Mouse (Mus musculus) CH12.LX (cell line): ENCODE measurements around the gene Scgb2b21. TPM values are rescaled to one million over a fixed set of nuclear protein-coding genes. Genes with fewer than 3 reads are reported as not detected.
"Not testable (repeated sequence)": the region's sequence is repeated elsewhere in the genome, so short reads cannot be mapped to it uniquely, and the experiment has no call there.

Experiments
- DNase-seq: peaks from one replicate; pipeline ENCODE4 v3.0.0-alpha.2; 2013; ENCODE audit errors: extremely low read depth
- H3K27ac ChIP-seq: 2 replicates; pipeline ENCODE4 v1.5.1; 2012; ENCODE audit warnings: low read depth, mild to moderate bottlenecking, control low read depth, moderate library complexity; ENCODE audit not compliant: insufficient read depth
- H3K27me3 ChIP-seq: replicated peaks from 2 replicates; pipeline ENCODE3; 2012; ENCODE audit warnings: inconsistent platforms
- H3K36me3 ChIP-seq, 2 experiments: replicated peaks in 1 of 2; 2 replicates each; pipeline versions ENCODE3 to v1.6.1; 2012; ENCODE audit warnings: inconsistent platforms in 1 of 2, low read length in 1 of 2, mild to moderate bottlenecking in 1 of 2, mixed read lengths in 1 of 2, moderate library complexity in 1 of 2; ENCODE audit not compliant: control insufficient read depth in 1 of 2, insufficient read depth in 1 of 2
- H3K4me1 ChIP-seq, 2 experiments: 2 replicates each; pipeline ENCODE4 v1.6.1; 2012; ENCODE audit warnings: inconsistent platforms in 1 of 2, moderate library complexity in 1 of 2; ENCODE audit not compliant: insufficient read depth in 2 of 2, control insufficient read depth in 1 of 2
- H3K4me2 ChIP-seq: 2 replicates; pipeline ENCODE4 v1.6.1; 2012; ENCODE audit warnings: low read depth, mild to moderate bottlenecking, control low read depth; ENCODE audit not compliant: poor library complexity, insufficient read depth, severe bottlenecking
- H3K4me3 ChIP-seq, 3 experiments: fragments of 150-350 bp in 1 of 3; sonication (generic) in 1 of 3; replicated peaks in 1 of 3; 2 replicates each; pipeline versions ENCODE3 to v1.5.1; 2011 to 2012; ENCODE audit warnings: low read depth in 2 of 3, low read length in 2 of 3, mild to moderate bottlenecking in 2 of 3, moderate library complexity in 2 of 3, control low read depth in 1 of 3, improper control_type of control experiment in 1 of 3, inconsistent platforms in 1 of 3, mixed read lengths in 1 of 3; ENCODE audit not compliant: poor library complexity in 1 of 3
- H3K79me2 ChIP-seq: replicated peaks from 2 replicates; pipeline ENCODE4 v1.6.1; 2012; ENCODE audit warnings: mild to moderate bottlenecking, moderate library complexity; ENCODE audit not compliant: control insufficient read depth, poor library complexity, insufficient read depth, severe bottlenecking; ENCODE audit errors: extremely low read depth
- H3K9ac ChIP-seq: 2 replicates; pipeline ENCODE4 v1.6.1; 2012; ENCODE audit warnings: low read depth, mild to moderate bottlenecking, control low read depth, moderate library complexity; ENCODE audit not compliant: insufficient read depth
- H3K9me3 ChIP-seq: replicated peaks from 2 replicates; pipeline ENCODE3; 2012; ENCODE audit warnings: low read length, inconsistent platforms, mixed read lengths
- SMC3 ChIP-seq: IDR thresholded peaks from 2 replicates; pipeline ENCODE4 v1.6.1; 2011; ENCODE audit warnings: low read depth, low read length, improper control_type of control experiment
- dilution Hi-C: fragments of 300-500 bp; cut with MboI; formaldehyde crosslinking; loops from 2 replicates; pipeline ENCODE4 v1.14.3; 2020; ENCODE audit warnings: low sequenced_read_pairs; ENCODE audit not compliant: extremely low pct_unique_long_range_greater_than_20kb, extremely low pct_ligation_motif_present
- in situ Hi-C: fragments of 300-500 bp; cut with MboI; formaldehyde crosslinking; loops from 3 replicates; pipeline ENCODE4 v1.14.3; 2019; ENCODE audit warnings: low sequenced_read_pairs, low pct_ligation_motif_present, low pct_unique_long_range_greater_than_20kb, mixed read lengths
- polyA plus RNA-seq: library from polyadenylated mRNA; unstranded; fragments of >175 nt; gene quantifications from 2 replicates; pipeline ENCODE4 v1.2.1, GENCODE M21; 2012; ENCODE audit warnings: low read depth; ENCODE audit not compliant: insufficient read length
- total RNA-seq, 2 experiments: library from RNA; depleted of rRNA; stranded (reverse); fragments of 300-350 nt in 1 of 2; fragments of >200 nt in 1 of 2; gene quantifications; 2 replicates each; pipeline ENCODE4 v1.2.3; 2012 to 2014

Gene Scgb2b21
- total RNA-seq (2012; rRNA removed) (not detected in 2 replicates), total RNA-seq (2014; rRNA removed) (not detected in 2 replicates), polyA plus RNA-seq (not detected in 2 replicates)

DNA sequence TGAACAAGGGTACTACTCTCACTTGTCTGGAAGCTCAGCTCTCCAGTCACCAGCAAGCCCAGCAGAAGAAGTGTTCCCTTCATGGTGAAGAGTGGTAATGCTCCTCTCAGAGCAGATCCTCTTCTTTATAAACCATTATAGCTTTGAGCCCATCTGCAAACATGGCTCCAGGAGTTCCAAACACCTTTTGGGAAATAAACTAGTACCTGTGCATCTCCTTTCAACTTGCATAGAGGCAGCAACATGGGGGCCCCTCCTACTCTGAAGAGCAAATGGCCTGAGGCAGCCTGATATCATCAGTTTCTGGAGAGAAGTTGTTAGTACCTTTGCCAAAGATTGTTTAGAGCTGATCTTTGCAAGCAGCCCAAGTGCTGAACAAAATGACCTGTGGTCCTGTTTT is at the start of gene Scgb2b21:
Scgb2b21 (minus strand) TSS at position 101 of the 400 bp plus-strand sequence.
- dilution Hi-C loops (no loop called here), in situ Hi-C loops (no loop called here)
- H3K4me1 ChIP-seq = no peaks in the 10 kb centered on the region
- no peak for TF ChIP-seq SMC3
- no peak within 1 kb of the TSS for H3K27ac ChIP-seq
- H3K9ac ChIP-seq = no peak within 1 kb of the TSS
- no peak for DNase-seq
- peaks cover 27% of the 10 kb centered on the region for H3K9me3 ChIP-seq
- H3K4me2 ChIP-seq = no peak within 1 kb of the TSS
- H3K4me3 ChIP-seq = no peak within 1 kb of the TSS
- H3K27me3 ChIP-seq = no peaks in the 10 kb centered on the region
- H3K79me2 ChIP-seq = no peaks in the 10 kb centered on the region
- H3K36me3 ChIP-seq = no peaks in the 10 kb centered on the region

DNA sequence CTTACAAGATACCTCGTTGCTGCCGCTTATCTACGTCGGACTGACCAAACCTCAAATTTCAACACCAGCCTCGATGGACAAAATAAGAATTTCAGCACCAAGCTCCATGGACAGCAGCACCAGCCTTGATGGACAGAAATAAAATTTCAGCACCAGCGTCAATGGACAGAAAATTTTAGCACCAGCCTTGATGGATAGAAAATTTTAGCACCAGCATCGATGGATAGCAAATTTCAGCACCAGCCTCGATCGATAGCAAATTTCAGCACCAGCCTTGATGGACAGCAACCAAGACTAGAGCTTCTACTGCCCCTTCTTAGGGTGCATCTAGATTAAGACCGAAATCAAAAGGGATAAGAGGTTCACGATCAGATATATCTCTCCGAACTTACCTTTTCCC is 23.2 kb upstream of the Scgb2b21 start:
- H3K27ac ChIP-seq, H3K79me2 ChIP-seq, H3K9ac ChIP-seq, H3K4me2 ChIP-seq, in situ Hi-C loops, H3K9me3 ChIP-seq, dilution Hi-C loops, DNase-seq, H3K36me3 ChIP-seq, H3K4me3 ChIP-seq, H3K27me3 ChIP-seq, H3K4me1 ChIP-seq: not testable (repeated sequence)

Other genes starting within 250 kb of the Scgb2b21 start
- not detected in 2 replicates for gene Scgb2b19, start 240.1 kb downstream of the Scgb2b21 start, total RNA-seq (2012; rRNA removed)
- gene Scgb2b19, start 240.1 kb downstream of the Scgb2b21 start, total RNA-seq (2014; rRNA removed) = not detected in 2 replicates
- gene Scgb2b19, start 240.1 kb downstream of the Scgb2b21 start, polyA plus RNA-seq = not detected in 2 replicates
- gene Scgb1b19, start 233.2 kb downstream of the Scgb2b21 start, total RNA-seq (2012; rRNA removed) = not detected in 2 replicates
- not detected in 2 replicates for gene Scgb1b19, start 233.2 kb downstream of the Scgb2b21 start, total RNA-seq (2014; rRNA removed)
- not detected in 2 replicates for gene Scgb1b19, start 233.2 kb downstream of the Scgb2b21 start, polyA plus RNA-seq
- not detected in 2 replicates for gene Scgb2b20, start 154.1 kb downstream of the Scgb2b21 start, total RNA-seq (2012; rRNA removed)
- not detected in 2 replicates for gene Scgb2b20, start 154.1 kb downstream of the Scgb2b21 start, total RNA-seq (2014; rRNA removed)
- gene Scgb2b20, start 154.1 kb downstream of the Scgb2b21 start, polyA plus RNA-seq = not detected in 2 replicates
- not detected in 2 replicates for gene Scgb1b20, start 147.2 kb downstream of the Scgb2b21 start, total RNA-seq (2012; rRNA removed)
- gene Scgb1b20, start 147.2 kb downstream of the Scgb2b21 start, total RNA-seq (2014; rRNA removed) = not detected in 2 replicates
- gene Scgb1b20, start 147.2 kb downstream of the Scgb2b21 start, polyA plus RNA-seq = not detected in 2 replicates
- not detected in 2 replicates for gene Scgb2b24, start 218.9 kb upstream of the Scgb2b21 start, total RNA-seq (2012; rRNA removed)
- not detected in 2 replicates for gene Scgb2b24, start 218.9 kb upstream of the Scgb2b21 start, total RNA-seq (2014; rRNA removed)
- not detected in 2 replicates for gene Scgb2b24, start 218.9 kb upstream of the Scgb2b21 start, polyA plus RNA-seq
- gene Scgb1b24, start 223.3 kb upstream of the Scgb2b21 start, total RNA-seq (2012; rRNA removed) = not detected in 2 replicates
- not detected in 2 replicates for gene Scgb1b24, start 223.3 kb upstream of the Scgb2b21 start, total RNA-seq (2014; rRNA removed)
- gene Scgb1b24, start 223.3 kb upstream of the Scgb2b21 start, polyA plus RNA-seq = not detected in 2 replicates